Mouse (Mus musculus) liver, adult 2 months (tissue): ENCODE data around the gene Prtg.

Experiments used
- CTCF ChIP-seq: fragments of 200-500 bp; IDR thresholded peaks from 2 replicates; pipeline ENCODE4 v1.5.1; 2011; ENCODE audit warnings: low read depth, low read length, control low read depth
- POLR2A ChIP-seq: fragments of 200-500 bp; IDR thresholded peaks from 2 replicates; pipeline ENCODE4 v1.6.1; 2011; ENCODE audit warnings: low read length, control low read depth; ENCODE audit not compliant: insufficient read depth; ENCODE audit errors: extremely low read depth

DNA sequence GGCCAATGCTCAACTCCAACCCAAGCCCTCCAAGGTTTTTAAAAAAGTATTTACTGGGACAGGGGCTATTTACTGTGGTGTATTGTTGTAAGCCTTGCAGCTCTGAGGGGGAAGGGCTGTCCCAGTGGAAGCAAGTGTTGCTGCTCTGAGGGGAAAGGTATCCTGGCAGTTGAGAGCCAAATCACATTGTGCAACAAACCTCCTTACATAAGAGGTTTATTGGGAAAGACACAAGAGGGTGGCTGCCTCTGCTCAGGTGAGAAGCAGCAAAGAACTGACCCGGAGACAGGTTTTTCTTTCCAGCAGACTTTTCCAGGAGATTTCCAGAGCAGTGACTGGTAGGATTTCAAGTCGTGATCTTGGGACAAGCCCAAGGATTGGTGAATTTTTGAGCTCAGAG lies 129.6 kb downstream of the Prtg start:
- TF ChIP-seq CTCF, result no peak
- no peak for TF ChIP-seq POLR2A
